Mouse (Mus musculus): ENCODE data around the gene Gmppa. TPM values are rescaled to one million over a fixed set of nuclear protein-coding genes. Genes with fewer than 3 reads are reported as not detected.
A peak's percentile ranks its signal among the peaks of the same experiment; 100 is the strongest.

The Gmppa gene
- polyA plus RNA-seq, 2 experiments, result 22.8 to 34.3 TPM

DNA sequence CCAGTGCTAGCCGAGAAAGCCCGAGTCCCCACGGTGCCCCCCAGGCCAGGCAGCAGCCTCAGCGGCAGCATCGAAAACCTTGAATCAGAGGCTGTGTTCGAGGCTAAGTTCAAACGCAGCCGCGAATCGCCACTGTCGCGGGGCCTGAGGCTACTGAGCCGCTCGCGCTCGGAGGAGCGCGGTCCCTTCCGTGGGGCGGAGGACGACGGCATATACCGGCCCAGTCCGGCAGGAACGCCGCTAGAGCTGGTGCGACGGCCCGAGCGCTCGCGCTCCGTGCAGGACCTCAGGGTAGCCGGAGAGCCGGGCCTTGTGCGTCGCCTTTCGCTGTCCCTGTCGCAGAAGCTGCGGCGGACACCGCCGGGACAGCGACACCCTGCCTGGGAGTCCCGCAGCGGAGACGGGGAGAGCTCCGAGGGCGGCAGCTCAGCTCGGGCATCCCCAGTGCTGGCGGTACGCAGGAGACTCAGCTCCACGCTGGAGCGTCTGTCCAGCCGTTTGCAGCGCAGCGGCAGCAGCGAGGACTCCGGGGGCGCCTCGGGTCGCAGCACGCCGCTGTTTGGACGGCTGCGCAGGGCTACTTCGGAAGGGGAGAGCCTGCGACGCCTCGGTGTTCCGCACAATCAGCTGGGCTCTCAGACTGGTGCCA lies 12.8 kb upstream of the Gmppa start:
- H3K4me3 ChIP-seq (ENCODE audit: insufficient read depth in 1 of 2, low read depth in 2 of 2, low read length in 2 of 2), result 0 out of 4 replicates have a peak overlapping the region, but pooled peaks of 1 of the 2 experiments have one; percentile 18
- no peak overlapping the region for H3K9ac ChIP-seq (replicated peaks)
- no peak for TF ChIP-seq EP300 (IDR thresholded peaks at IDR 0.05; ENCODE audit: low read depth)
- TF ChIP-seq CTCF (IDR thresholded peaks at IDR 0.05; ENCODE audit: low read depth), result no peak
- no peaks in the 10 kb centered on the region for H3K36me3 ChIP-seq (replicated peaks; ENCODE audit: control insufficient read depth, insufficient read depth, low read depth)
- H3K27ac ChIP-seq, result no peak overlapping the region
- H3K4me1 ChIP-seq (replicated peaks; ENCODE audit: control insufficient read depth in 2 of 2, insufficient read depth in 2 of 2, low read length in 1 of 2), result no peaks in the 10 kb centered on the region
- H3K9me3 ChIP-seq (ENCODE audit: control insufficient read depth, low read length), result no peaks in the 10 kb centered on the region
- peaks cover 46% of the 10 kb centered on the region for H3K27me3 ChIP-seq (ENCODE audit: control insufficient read depth, insufficient read depth, low read length)
- H3K4me2 ChIP-seq (ENCODE audit: low read depth), result peak overlapping the region; percentile 40
- DNase-seq (ENCODE audit: low read depth in 3 of 3, low spot score in 3 of 3) (no peak), ATAC-seq (ENCODE audit: insufficient read depth) (no peak)
- 1% methylated on average over 71 of the region's 71 CpGs for WGBS (ENCODE audit: insufficient replicate concordance)

- ATAC-seq (ENCODE audit: insufficient read depth), result no peak
- Histone ChIP-seq H3K4me2 (ENCODE audit: low read depth) (no peak overlapping the region), H3K4me3 (ENCODE audit: insufficient read depth in 1 of 2, low read depth in 2 of 2, low read length in 2 of 2) (no peak overlapping the region), H3K36me3 (replicated peaks; ENCODE audit: control insufficient read depth, insufficient read depth, low read depth) (no peaks in the 10 kb centered on the region), H3K9me3 (ENCODE audit: control insufficient read depth, low read length) (no peaks in the 10 kb centered on the region), H3K27ac (no peak overlapping the region), H3K4me1 (replicated peaks; ENCODE audit: control insufficient read depth in 2 of 2, insufficient read depth in 2 of 2, low read length in 1 of 2) (no peaks in the 10 kb centered on the region), H3K9ac (replicated peaks) (no peak overlapping the region), H3K27me3 (ENCODE audit: control insufficient read depth, insufficient read depth, low read length) (peaks cover 46% of the 10 kb centered on the region)
- DNase-seq (ENCODE audit: low read depth in 3 of 3, low spot score in 3 of 3), result no peak
- 56% methylated on average over 11 of the region's 11 CpGs for WGBS (ENCODE audit: insufficient replicate concordance)
- no peak for TF ChIP-seq EP300 (IDR thresholded peaks at IDR 0.05; ENCODE audit: low read depth)
- no peak for TF ChIP-seq CTCF (IDR thresholded peaks at IDR 0.05; ENCODE audit: low read depth)
These were observed 11.8 kb upstream of the Gmppa start for GRCm38 (mm10) chr1:75423780-75424390.

DNA sequence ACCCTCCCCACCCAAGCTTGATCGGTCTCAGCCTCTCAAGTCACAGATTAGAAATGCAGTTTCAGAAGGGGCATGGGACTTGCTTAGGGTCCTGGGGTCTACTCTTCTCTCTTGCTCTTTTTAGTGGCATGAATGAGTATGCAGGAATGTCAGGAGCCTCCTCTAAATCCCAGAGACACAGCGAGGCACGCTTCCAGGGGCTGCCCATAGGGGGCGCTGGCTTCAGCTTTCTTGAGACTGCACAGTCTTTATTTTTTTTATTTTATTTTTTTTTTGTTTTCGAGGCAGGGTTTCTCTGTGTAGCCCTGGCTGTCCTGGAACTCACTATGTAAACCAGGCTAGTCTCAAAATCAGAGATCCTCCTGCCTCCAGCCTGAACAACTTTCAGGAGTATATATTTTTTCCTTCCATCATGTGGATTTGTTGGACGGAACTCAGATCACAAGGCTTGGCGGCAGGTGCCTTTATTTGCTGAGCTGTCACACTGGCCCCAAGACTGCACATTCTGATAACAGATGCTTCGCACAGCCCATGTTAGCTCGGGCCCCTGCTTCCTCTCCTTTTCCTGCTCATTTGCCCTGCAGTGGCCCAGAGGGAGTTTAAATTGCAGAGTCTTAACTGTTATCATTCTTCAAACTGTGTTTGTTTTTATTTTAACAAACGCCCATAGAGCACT lies 9.8 kb upstream of the Gmppa start:
- WGBS (ENCODE audit: insufficient replicate concordance), result 11% methylated on average over 10 of the region's 10 CpGs
- TF ChIP-seq EP300 (IDR thresholded peaks at IDR 0.05; ENCODE audit: low read depth) (no peak), CTCF (IDR thresholded peaks at IDR 0.05; ENCODE audit: low read depth) (peak; percentile 77)
- Histone ChIP-seq H3K4me2 (ENCODE audit: low read depth) (no peak overlapping the region), H3K9me3 (ENCODE audit: control insufficient read depth, low read length) (no peaks in the 10 kb centered on the region), H3K27ac (no peak overlapping the region), H3K36me3 (replicated peaks; ENCODE audit: control insufficient read depth, insufficient read depth, low read depth) (no peaks in the 10 kb centered on the region), H3K4me3 (ENCODE audit: insufficient read depth in 1 of 2, low read depth in 2 of 2, low read length in 2 of 2) (no peak overlapping the region), H3K27me3 (ENCODE audit: control insufficient read depth, insufficient read depth, low read length) (peaks cover 40% of the 10 kb centered on the region), H3K4me1 (replicated peaks; ENCODE audit: control insufficient read depth in 2 of 2, insufficient read depth in 2 of 2, low read length in 1 of 2) (no peaks in the 10 kb centered on the region), H3K9ac (replicated peaks) (no peak overlapping the region)
- DNase-seq (ENCODE audit: low read depth in 3 of 3, low spot score in 3 of 3) (no peak), ATAC-seq (ENCODE audit: insufficient read depth) (no peak)

DNA sequence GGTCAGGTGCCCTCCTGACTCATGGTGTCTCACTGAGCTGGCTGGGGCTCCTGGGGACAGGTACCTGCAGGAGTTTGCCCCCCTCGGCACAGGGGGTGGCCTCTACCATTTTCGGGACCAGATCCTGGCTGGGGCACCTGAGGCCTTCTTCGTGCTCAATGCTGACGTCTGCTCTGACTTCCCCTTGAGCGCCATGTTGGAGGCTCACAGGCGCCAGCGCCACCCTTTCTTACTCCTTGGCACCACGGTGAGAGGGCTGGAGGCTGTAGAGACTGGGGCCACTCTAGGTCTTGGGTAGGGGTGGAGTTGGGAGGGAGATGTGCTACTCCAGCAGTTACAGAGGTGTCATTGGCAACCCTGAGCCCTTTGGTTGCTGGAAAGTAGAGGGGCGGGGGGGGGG lies 3.1 kb downstream of the Gmppa start:
- ATAC-seq (ENCODE audit: insufficient read depth) (no peak), DNase-seq (ENCODE audit: low read depth in 3 of 3, low spot score in 3 of 3) (no peak)
- no peak overlapping the region for H3K9ac ChIP-seq (replicated peaks)
- H3K4me1 ChIP-seq (replicated peaks; ENCODE audit: control insufficient read depth in 2 of 2, insufficient read depth in 2 of 2, low read length in 1 of 2), result peaks cover 0 to 13% of the 10 kb centered on the region in 2 experiments; a peak in 3 of 4 replicates
- TF ChIP-seq EP300 (IDR thresholded peaks at IDR 0.05; ENCODE audit: low read depth) (no peak), CTCF (IDR thresholded peaks at IDR 0.05; ENCODE audit: low read depth) (no peak)
- H3K4me3 ChIP-seq (ENCODE audit: insufficient read depth in 1 of 2, low read depth in 2 of 2, low read length in 2 of 2), result no peak overlapping the region
- whole genome bisulfite sequencing (ENCODE audit: insufficient replicate concordance), result 85% methylated on average over 8 of the region's 9 CpGs
- no peaks in the 10 kb centered on the region for H3K27me3 ChIP-seq (ENCODE audit: control insufficient read depth, insufficient read depth, low read length)
- H3K36me3 ChIP-seq (replicated peaks; ENCODE audit: control insufficient read depth, insufficient read depth, low read depth), result no peaks in the 10 kb centered on the region
- H3K27ac ChIP-seq, result no peak overlapping the region
- H3K9me3 ChIP-seq (ENCODE audit: control insufficient read depth, low read length), result no peaks in the 10 kb centered on the region
- no peak overlapping the region for H3K4me2 ChIP-seq (ENCODE audit: low read depth)

- H3K4me3 ChIP-seq (ENCODE audit: insufficient read depth in 1 of 2, low read depth in 2 of 2, low read length in 2 of 2), result no peak overlapping the region
- H3K4me1 ChIP-seq (replicated peaks; ENCODE audit: control insufficient read depth in 2 of 2, insufficient read depth in 2 of 2, low read length in 1 of 2), result peaks cover 7 to 22% of the 10 kb centered on the region in 2 experiments
- TF ChIP-seq CTCF (IDR thresholded peaks at IDR 0.05; ENCODE audit: low read depth), result no peak
- TF ChIP-seq EP300 (IDR thresholded peaks at IDR 0.05; ENCODE audit: low read depth), result no peak
- H3K4me2 ChIP-seq (ENCODE audit: low read depth), result no peak overlapping the region
- WGBS (ENCODE audit: insufficient replicate concordance), result 87% methylated on average over 7 of the region's 7 CpGs
- no peaks in the 10 kb centered on the region for H3K9me3 ChIP-seq (ENCODE audit: control insufficient read depth, low read length)
- H3K36me3 ChIP-seq (replicated peaks; ENCODE audit: control insufficient read depth, insufficient read depth, low read depth), result no peaks in the 10 kb centered on the region
- H3K27ac ChIP-seq, result no peak overlapping the region
- no peak for DNase-seq (ENCODE audit: low read depth in 3 of 3, low spot score in 3 of 3)
- ATAC-seq (ENCODE audit: insufficient read depth), result no peak
- no peaks in the 10 kb centered on the region for H3K27me3 ChIP-seq (ENCODE audit: control insufficient read depth, insufficient read depth, low read length)
- no peak overlapping the region for H3K9ac ChIP-seq (replicated peaks)
These were observed 4.9 kb downstream of the Gmppa start for GRCm38 (mm10) chr1:75440661-75441060.

All from liver, embryonic 14.5 days (tissue).